Mouse (Mus musculus) embryonic fibroblast, embryonic 13.5 days (primary cell): ENCODE measurements around the gene Agbl4.

Source experiments
- CTCF ChIP-seq: IDR thresholded peaks from 2 replicates; pipeline ENCODE4 v1.5.1; 2011; ENCODE audit warnings: mild to moderate bottlenecking, control low read depth, low read length, moderate library complexity, borderline replicate concordance; ENCODE audit not compliant: insufficient read depth
- POLR2A ChIP-seq: IDR thresholded peaks from 2 replicates; pipeline ENCODE4 v1.6.1; 2011; ENCODE audit warnings: low read depth, mild to moderate bottlenecking, control low read depth, low read length, moderate library complexity

DNA sequence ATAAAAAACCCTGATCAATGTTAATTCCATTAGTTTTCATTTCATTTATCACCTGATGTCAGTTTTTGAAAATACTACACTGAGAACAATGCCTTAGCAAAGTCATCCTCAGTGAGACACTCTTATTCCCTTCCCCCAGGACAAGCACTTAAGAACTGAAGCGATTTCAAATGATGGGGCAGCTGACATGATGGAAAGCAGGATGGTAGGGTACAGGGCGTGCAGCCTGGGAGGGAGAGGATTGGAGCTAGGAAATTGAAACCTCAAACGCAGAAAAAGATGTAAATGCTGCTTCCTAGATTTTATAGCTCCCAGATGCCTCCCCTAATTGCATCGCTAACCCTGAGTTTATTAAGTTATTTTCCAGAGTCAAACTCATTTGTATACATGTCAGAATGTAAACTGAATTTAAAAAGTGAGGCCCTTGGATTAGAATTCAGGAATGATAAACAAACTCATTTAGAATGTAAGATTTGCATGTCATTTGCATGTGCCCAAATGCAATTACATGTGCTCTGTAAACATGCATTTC is 959.2 kb downstream of the Agbl4 start:
- no peak for TF ChIP-seq CTCF
- TF ChIP-seq POLR2A = no peak
